11 mouse cellular contexts compared by ENCODE assay signal in genomic region chr12:78983296-78984034, GRCm38 (mm10). TPM values are rescaled to one million over a fixed set of nuclear protein-coding genes. Genes with fewer than 3 reads are reported as not detected.
DNase-seq lines count a peak whose midpoint lies in the region; ATAC-seq lines count a peak whose summit lies in the region.
"Had no signal": no experiment of that assay in that cellular context is flagged by ENCODE, and none has a peak within 500 bp of the region (broad histone marks: within the 10 kb centered on the region; RNA-seq: fewer than 3 reads in every experiment).

No protein-coding gene starts in this region.

- H3K36me3 ChIP-seq in embryonic facial prominence, embryonic 14.5 days (ENCODE audit: control insufficient read depth, insufficient read depth, low read length), result no peaks in the 10 kb centered on the region
- no peaks in the 10 kb centered on the region for H3K36me3 ChIP-seq in embryonic facial prominence, embryonic 10.5 days (replicated peaks)
- H3K36me3 ChIP-seq in midbrain, embryonic 13.5 days, result peaks cover 6% of the 10 kb centered on the region
- no peaks in the 10 kb centered on the region for H3K36me3 ChIP-seq in midbrain, embryonic 11.5 days (ENCODE audit: control insufficient read depth, insufficient read depth, low read length)
- no peaks in the 10 kb centered on the region for H3K36me3 ChIP-seq in stomach, embryonic 16.5 days (ENCODE audit: control insufficient read depth, insufficient read depth, low read length)

- intact Hi-C loops in left cerebral cortex, postnatal 10 days (cut with DNase I), result no loop called here

- H3K4me2 ChIP-seq in embryonic facial prominence, embryonic 14.5 days (ENCODE audit: low read depth, low read length), result no peak overlapping the region
- H3K4me2 ChIP-seq in midbrain, embryonic 13.5 days (replicated peaks), result no peak overlapping the region
- H3K4me2 ChIP-seq in midbrain, embryonic 11.5 days, result no peak overlapping the region
- no peak overlapping the region for H3K4me2 ChIP-seq in stomach, embryonic 16.5 days (ENCODE audit: low read depth, low read length)

- no peaks in the 10 kb centered on the region for H3K27me3 ChIP-seq in embryonic facial prominence, embryonic 14.5 days (replicated peaks; ENCODE audit: control insufficient read depth, insufficient read depth, low read length)
- H3K27me3 ChIP-seq in embryonic facial prominence, embryonic 10.5 days (replicated peaks; ENCODE audit: low read depth, poor library complexity, severe bottlenecking), result no peaks in the 10 kb centered on the region
- no peaks in the 10 kb centered on the region for H3K27me3 ChIP-seq in midbrain, embryonic 13.5 days
- H3K27me3 ChIP-seq in midbrain, embryonic 11.5 days (ENCODE audit: control insufficient read depth, insufficient read depth, low read length), result no peaks in the 10 kb centered on the region
- H3K27me3 ChIP-seq in stomach, embryonic 16.5 days (ENCODE audit: control insufficient read depth, insufficient read depth, low read length), result no peaks in the 10 kb centered on the region

- H3K27ac ChIP-seq in embryonic facial prominence, embryonic 14.5 days (replicated peaks; ENCODE audit: low read depth, low read length), result no peak overlapping the region
- H3K27ac ChIP-seq in embryonic facial prominence, embryonic 10.5 days (replicated peaks), result no peak overlapping the region
- H3K27ac ChIP-seq in midbrain, embryonic 13.5 days, result no peak overlapping the region
- H3K27ac ChIP-seq in midbrain, embryonic 11.5 days (ENCODE audit: low read depth, low read length), result no peak overlapping the region
- H3K27ac ChIP-seq in stomach, embryonic 16.5 days (ENCODE audit: low read length), result peak overlapping the region; percentile 75
- H3K27ac ChIP-seq: heart, adult 2 months; macrophage had no signal

- WGBS in embryonic facial prominence, embryonic 14.5 days, result 69% methylated on average over 8 of the region's 9 CpGs
- WGBS in embryonic facial prominence, embryonic 10.5 days, result 79% methylated on average over 9 of the region's 9 CpGs
- WGBS in midbrain, embryonic 13.5 days, result 85% methylated on average over 9 of the region's 9 CpGs
- 85% methylated on average over 9 of the region's 9 CpGs for WGBS in midbrain, embryonic 11.5 days
- WGBS in stomach, embryonic 16.5 days, result 55% methylated on average over 8 of the region's 9 CpGs

- peak; percentile 32 for DNase-seq in embryonic facial prominence, embryonic 14.5 days (ENCODE audit: low spot score)
- no peak for DNase-seq in embryonic facial prominence, embryonic 10.5 days (ENCODE audit: low spot score)
- DNase-seq in midbrain, embryonic 11.5 days (ENCODE audit: low spot score, missing footprints), result no peak
- DNase-seq in lung, postnatal 25 days (ENCODE audit: low spot score), result peak; percentile 36
- no peak for DNase-seq in left cerebral cortex, postnatal 10 days (ENCODE audit: extremely low spot score in 1 of 2, low spot score in 2 of 2)
- no peak for DNase-seq in adrenal gland, postnatal 4 days (ENCODE audit: low spot score in 2 of 2)
- DNase-seq: thymus, adult 18-20 months had no signal

- ATAC-seq in embryonic facial prominence, embryonic 14.5 days (ENCODE audit: low read depth), result peak; percentile 1
- ATAC-seq in midbrain, embryonic 13.5 days, result peak; percentile 24; the same call in 1 of the 2 replicates
- no peak for ATAC-seq in midbrain, embryonic 11.5 days (ENCODE audit: low FRiP score)
- peak; percentile 87 for ATAC-seq in stomach, embryonic 16.5 days (ENCODE audit: insufficient read depth, low FRiP score)

- H3K9me3 ChIP-seq in embryonic facial prominence, embryonic 14.5 days (ENCODE audit: control insufficient read depth, low read length), result no peaks in the 10 kb centered on the region; the same call in 1 of the 2 replicates
- H3K9me3 ChIP-seq in embryonic facial prominence, embryonic 10.5 days, result no peaks in the 10 kb centered on the region
- H3K9me3 ChIP-seq in midbrain, embryonic 13.5 days, result no peaks in the 10 kb centered on the region
- no peaks in the 10 kb centered on the region for H3K9me3 ChIP-seq in midbrain, embryonic 11.5 days (ENCODE audit: control insufficient read depth, low read length)
- no peaks in the 10 kb centered on the region; the same call in 1 of the 2 replicates for H3K9me3 ChIP-seq in stomach, embryonic 16.5 days (replicated peaks; ENCODE audit: control insufficient read depth, low read length)

- H3K4me3 ChIP-seq in embryonic facial prominence, embryonic 14.5 days (ENCODE audit: low read depth, low read length), result no peak overlapping the region
- H3K4me3 ChIP-seq in embryonic facial prominence, embryonic 10.5 days, result no peak overlapping the region
- H3K4me3 ChIP-seq in midbrain, embryonic 13.5 days (replicated peaks), result no peak overlapping the region
- no peak overlapping the region for H3K4me3 ChIP-seq in midbrain, embryonic 11.5 days (ENCODE audit: low read depth, low read length)
- H3K4me3 ChIP-seq in stomach, embryonic 16.5 days (replicated peaks; ENCODE audit: low read length), result no peak overlapping the region
- H3K4me3 ChIP-seq: heart, adult 2 months had no signal

- H3K4me1 ChIP-seq in embryonic facial prominence, embryonic 14.5 days (ENCODE audit: control insufficient read depth, insufficient read depth, low read length), result 0 out of 2 replicates have a peak, but pooled peaks cover 4% of the 10 kb centered on the region
- H3K4me1 ChIP-seq in embryonic facial prominence, embryonic 10.5 days, result peaks cover 5% of the 10 kb centered on the region; the same call in 1 of the 2 replicates
- peaks cover 15% of the 10 kb centered on the region for H3K4me1 ChIP-seq in midbrain, embryonic 13.5 days (replicated peaks)
- H3K4me1 ChIP-seq in midbrain, embryonic 11.5 days (ENCODE audit: control insufficient read depth, insufficient read depth, low read length), result no peaks in the 10 kb centered on the region
- H3K4me1 ChIP-seq in stomach, embryonic 16.5 days (ENCODE audit: control insufficient read depth, insufficient read depth, low read length), result peaks cover 12% of the 10 kb centered on the region; the same call in 1 of the 2 replicates

- no peak overlapping the region for H3K9ac ChIP-seq in embryonic facial prominence, embryonic 14.5 days (ENCODE audit: low read depth, low read length)
- no peak overlapping the region for H3K9ac ChIP-seq in midbrain, embryonic 13.5 days (replicated peaks)
- H3K9ac ChIP-seq in midbrain, embryonic 11.5 days (ENCODE audit: low read length), result no peak overlapping the region
- H3K9ac ChIP-seq in stomach, embryonic 16.5 days (ENCODE audit: low read length), result no peak overlapping the region

RNA-seq across cellular contexts. Expression of gene Tmem229b, which starts 24.0 kb away (rescaled TPM):
- 8.1 and 9.5 TPM in 2 replicates for polyA plus RNA-seq in embryonic facial prominence, embryonic 14.5 days (2014; fragmentation: Nextera tagmentation; extraction: Ambion mirVana)
- polyA plus RNA-seq in embryonic facial prominence, embryonic 10.5 days (2016; fragmentation: Nextera tagmentation; extraction: Ambion mirVana), result 3.5 and 3.8 TPM in 2 replicates
- 41.2 and 41.8 TPM in 2 replicates for polyA plus RNA-seq in midbrain, embryonic 13.5 days (2015; fragmentation: Nextera tagmentation; extraction: Ambion mirVana)
- 6.0 and 6.4 TPM in 2 replicates for polyA plus RNA-seq in midbrain, embryonic 11.5 days (2014; fragmentation: Nextera tagmentation; extraction: Ambion mirVana)
- 7.1 and 7.6 TPM in 2 replicates for polyA plus RNA-seq in stomach, embryonic 16.5 days (2015; fragmentation: Nextera tagmentation; extraction: Ambion mirVana)
- total RNA-seq in left cerebral cortex, postnatal 10 days (2021), result 100 to 1,000 TPM; 105 to 109 TPM
- 10 to 100 TPM; 18.3 to 19.8 TPM for total RNA-seq in adrenal gland, postnatal 4 days (2021)

RNA-seq across cellular contexts. Expression of gene Plekhh1, which starts 45.5 kb away (rescaled TPM):
- 2.5 and 3.5 TPM in 2 replicates for polyA plus RNA-seq in embryonic facial prominence, embryonic 14.5 days (2014; fragmentation: Nextera tagmentation; extraction: Ambion mirVana)
- polyA plus RNA-seq in embryonic facial prominence, embryonic 10.5 days (2016; fragmentation: Nextera tagmentation; extraction: Ambion mirVana), result 4.3 and 5.9 TPM in 2 replicates
- 3.2 and 4.0 TPM in 2 replicates for polyA plus RNA-seq in midbrain, embryonic 13.5 days (2015; fragmentation: Nextera tagmentation; extraction: Ambion mirVana)
- polyA plus RNA-seq in midbrain, embryonic 11.5 days (2014; fragmentation: Nextera tagmentation; extraction: Ambion mirVana), result 6.4 and 6.8 TPM in 2 replicates
- polyA plus RNA-seq in stomach, embryonic 16.5 days (2015; fragmentation: Nextera tagmentation; extraction: Ambion mirVana), result 5.8 and 5.9 TPM in 2 replicates
- total RNA-seq in left cerebral cortex, postnatal 10 days (2021), result 1 to 10 TPM; 3.2 to 3.3 TPM
- 1 to 10 TPM; 2.7 to 6.7 TPM for total RNA-seq in adrenal gland, postnatal 4 days (2021)

Comparison
In these comparisons a context has a peak if more than half of its experiments do, and no peak if none do; other contexts are left out.
1. DNase-seq: peak in embryonic facial prominence, embryonic 14.5 days (single experiment) and lung, postnatal 25 days (single experiment); none in embryonic facial prominence, embryonic 10.5 days (single experiment), midbrain, embryonic 11.5 days (single experiment), left cerebral cortex, postnatal 10 days (0 of 2) and adrenal gland, postnatal 4 days (0 of 2).